Mouse (Mus musculus): ENCODE measurements around the gene Xrcc1. TPM values are rescaled to one million over a fixed set of nuclear protein-coding genes. Genes with fewer than 3 reads are reported as not detected.
A peak's percentile ranks its signal among the peaks of the same experiment; 100 is the strongest.

The Xrcc1 gene
- polyA plus RNA-seq, 1 experiment from 2014 or later, result 37.0 TPM

GRCm38 (mm10) chr7:24592781-24593180 lies 46.7 kb downstream of the Xrcc1 start:
- ATAC-seq (no peak), DNase-seq (ENCODE audit: low spot score) (no peak)
- WGBS, result 76% methylated on average over 6 of the region's 6 CpGs
- H3K4me3 ChIP-seq (ENCODE audit: low read depth, low read length), result no peak overlapping the region
- H3K4me2 ChIP-seq (replicated peaks; ENCODE audit: low read depth, low read length), result no peak overlapping the region
- H3K9me3 ChIP-seq (ENCODE audit: low read length), result no peaks in the 10 kb centered on the region
- H3K4me1 ChIP-seq (ENCODE audit: insufficient read depth, low read depth, low read length), result no peaks in the 10 kb centered on the region
- H3K27me3 ChIP-seq (replicated peaks; ENCODE audit: insufficient read depth, low read length), result no peaks in the 10 kb centered on the region
- TF ChIP-seq CTCF (IDR thresholded peaks at IDR 0.05) (no peak), EP300 (IDR thresholded peaks at IDR 0.05) (no peak)
- no peaks in the 10 kb centered on the region for H3K36me3 ChIP-seq (ENCODE audit: insufficient read depth, low read length)
- no peak overlapping the region for H3K27ac ChIP-seq (ENCODE audit: low read length)
- no peak overlapping the region for H3K9ac ChIP-seq (replicated peaks; ENCODE audit: low read depth)

DNA sequence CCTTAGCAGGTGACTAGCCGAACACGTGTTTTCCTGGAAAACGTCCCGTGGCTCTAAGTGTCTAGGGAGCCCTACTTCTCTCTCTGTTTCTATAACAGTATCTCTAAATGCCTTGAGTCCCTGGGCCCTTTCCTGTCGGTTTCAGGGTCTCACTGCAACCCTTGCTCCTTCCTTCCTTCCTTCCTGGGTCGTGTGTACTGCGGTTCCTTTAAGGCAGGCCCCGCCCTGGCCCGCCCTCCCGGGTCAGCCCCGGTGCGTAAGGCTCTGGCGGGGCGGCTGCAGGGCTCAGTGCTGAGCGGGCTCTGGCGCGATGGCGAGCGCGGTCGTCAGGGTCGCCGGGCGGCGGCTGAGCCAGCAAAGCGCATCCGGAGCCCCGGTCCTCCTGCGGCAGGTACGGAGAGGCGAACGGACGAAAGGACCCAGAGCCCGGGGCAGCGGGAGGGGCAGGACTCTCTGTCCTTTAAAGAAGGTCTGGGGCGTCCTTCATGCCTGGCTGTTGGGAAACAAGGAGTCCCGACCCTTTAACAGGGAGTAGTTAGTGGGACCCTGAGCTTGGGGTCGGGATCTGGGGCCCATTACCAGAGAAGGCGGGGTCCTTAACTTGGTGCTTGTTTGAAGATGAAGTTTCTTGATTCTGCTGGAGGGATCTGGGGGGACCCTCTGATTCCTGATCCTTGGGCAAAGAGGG lies 47.7 kb downstream of the Xrcc1 start:
- DNase-seq (ENCODE audit: low spot score) (peak; percentile 77), ATAC-seq (peak; percentile 94)

DNA sequence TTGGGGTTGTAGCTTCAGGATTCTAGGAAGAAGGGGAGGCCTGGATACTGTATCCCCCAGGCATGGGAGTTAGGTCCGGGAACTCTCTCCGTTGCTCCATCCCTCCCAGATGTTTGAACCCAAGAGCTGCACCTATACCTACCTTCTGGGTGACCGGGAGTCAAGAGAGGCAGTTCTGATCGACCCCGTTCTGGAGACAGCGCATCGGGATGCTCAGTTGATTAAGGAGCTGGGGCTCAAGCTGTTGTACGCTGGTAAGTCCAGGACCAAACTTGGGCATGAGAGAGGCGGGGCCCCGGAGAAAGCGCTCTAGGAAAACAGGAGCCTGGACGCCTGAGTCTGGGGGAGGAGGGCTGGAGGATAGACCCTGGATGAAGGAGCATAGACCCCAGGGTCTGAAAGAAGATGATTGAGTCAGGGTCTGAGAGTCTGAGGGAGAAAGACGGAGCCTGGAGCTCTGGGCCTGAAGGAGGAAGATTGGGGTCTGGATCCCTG lies 48.3 kb downstream of the Xrcc1 start:
- TF ChIP-seq EP300 (IDR thresholded peaks at IDR 0.05), result no peak
- TF ChIP-seq CTCF (IDR thresholded peaks at IDR 0.05), result no peak
- Histone ChIP-seq H3K4me1 (ENCODE audit: insufficient read depth, low read depth, low read length) (no peaks in the 10 kb centered on the region), H3K27me3 (replicated peaks; ENCODE audit: insufficient read depth, low read length) (no peaks in the 10 kb centered on the region), H3K4me2 (replicated peaks; ENCODE audit: low read depth, low read length) (peak overlapping the region; percentile 87), H3K36me3 (ENCODE audit: insufficient read depth, low read length) (no peaks in the 10 kb centered on the region), H3K9me3 (ENCODE audit: low read length) (no peaks in the 10 kb centered on the region), H3K4me3 (ENCODE audit: low read depth, low read length) (peak overlapping the region; percentile 64), H3K9ac (replicated peaks; ENCODE audit: low read depth) (peak overlapping the region; percentile 48), H3K27ac (ENCODE audit: low read length) (no peak overlapping the region)
- 6% methylated on average over 13 of the region's 13 CpGs for WGBS
- no peak for DNase-seq (ENCODE audit: low spot score)
- ATAC-seq, result 0 out of 2 replicates have a peak, but pooled peaks have one; percentile 17

More for the DNA sequence above, 47.7 kb downstream of the Xrcc1 start:
- H3K4me2 ChIP-seq (replicated peaks; ENCODE audit: low read depth, low read length), result peak overlapping the region; percentile 87
- peak overlapping the region; percentile 48 for H3K9ac ChIP-seq (replicated peaks; ENCODE audit: low read depth)
- TF ChIP-seq EP300 (IDR thresholded peaks at IDR 0.05), result no peak
- TF ChIP-seq CTCF (IDR thresholded peaks at IDR 0.05), result no peak
- no peaks in the 10 kb centered on the region for H3K9me3 ChIP-seq (ENCODE audit: low read length)
- no peak overlapping the region for H3K27ac ChIP-seq (ENCODE audit: low read length)
- WGBS, result 2% methylated on average over 38 of the region's 39 CpGs
- H3K27me3 ChIP-seq (replicated peaks; ENCODE audit: insufficient read depth, low read length), result no peaks in the 10 kb centered on the region
- peak overlapping the region; percentile 64 for H3K4me3 ChIP-seq (ENCODE audit: low read depth, low read length)
- no peaks in the 10 kb centered on the region for H3K4me1 ChIP-seq (ENCODE audit: insufficient read depth, low read depth, low read length)
- no peaks in the 10 kb centered on the region for H3K36me3 ChIP-seq (ENCODE audit: insufficient read depth, low read length)

- Histone ChIP-seq H3K4me3 (ENCODE audit: low read depth, low read length) (no peak overlapping the region), H3K27ac (ENCODE audit: low read length) (no peak overlapping the region), H3K9ac (replicated peaks; ENCODE audit: low read depth) (no peak overlapping the region), H3K4me2 (replicated peaks; ENCODE audit: low read depth, low read length) (no peak overlapping the region), H3K4me1 (ENCODE audit: insufficient read depth, low read depth, low read length) (no peaks in the 10 kb centered on the region), H3K27me3 (replicated peaks; ENCODE audit: insufficient read depth, low read length) (no peaks in the 10 kb centered on the region), H3K36me3 (ENCODE audit: insufficient read depth, low read length) (no peaks in the 10 kb centered on the region), H3K9me3 (ENCODE audit: low read length) (no peaks in the 10 kb centered on the region)
- WGBS, result 75% methylated on average over 2 of the region's 2 CpGs
- no peak for DNase-seq (ENCODE audit: low spot score)
- TF ChIP-seq CTCF (IDR thresholded peaks at IDR 0.05) (no peak), EP300 (IDR thresholded peaks at IDR 0.05) (no peak)
- ATAC-seq, result no peak
These were observed 49.4 kb downstream of the Xrcc1 start for GRCm38 (mm10) chr7:24595464-24595863.

DNA sequence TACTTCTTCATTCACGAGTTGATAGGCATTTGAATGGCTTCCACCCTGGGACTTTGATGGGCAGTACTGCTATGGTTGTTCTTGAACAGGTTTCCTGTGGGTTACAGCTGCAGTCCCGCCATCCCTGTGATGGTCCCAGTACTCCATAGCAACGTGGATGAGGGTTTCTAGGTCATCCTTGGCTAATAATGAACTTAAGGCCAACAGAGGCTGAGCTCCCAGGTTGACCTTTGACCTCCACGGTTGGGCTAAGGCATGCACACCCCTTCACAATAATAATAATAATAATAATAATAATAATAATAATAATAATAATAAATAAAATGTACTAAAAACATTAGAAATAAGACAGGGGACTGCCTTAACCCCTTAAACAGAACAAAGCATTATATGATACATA lies 52.0 kb downstream of the Xrcc1 start:
- no peak for TF ChIP-seq CTCF (IDR thresholded peaks at IDR 0.05)
- no peak for TF ChIP-seq EP300 (IDR thresholded peaks at IDR 0.05)
- Histone ChIP-seq H3K9me3 (ENCODE audit: low read length) (no peaks in the 10 kb centered on the region), H3K27ac (ENCODE audit: low read length) (no peak overlapping the region), H3K4me1 (ENCODE audit: insufficient read depth, low read depth, low read length) (no peaks in the 10 kb centered on the region), H3K9ac (replicated peaks; ENCODE audit: low read depth) (no peak overlapping the region), H3K4me3 (ENCODE audit: low read depth, low read length) (no peak overlapping the region), H3K4me2 (replicated peaks; ENCODE audit: low read depth, low read length) (no peak overlapping the region), H3K27me3 (replicated peaks; ENCODE audit: insufficient read depth, low read length) (no peaks in the 10 kb centered on the region), H3K36me3 (ENCODE audit: insufficient read depth, low read length) (no peaks in the 10 kb centered on the region)
- no peak for DNase-seq (ENCODE audit: low spot score)
- no peak for ATAC-seq
- 62% methylated on average over 4 of the region's 4 CpGs for WGBS

DNA sequence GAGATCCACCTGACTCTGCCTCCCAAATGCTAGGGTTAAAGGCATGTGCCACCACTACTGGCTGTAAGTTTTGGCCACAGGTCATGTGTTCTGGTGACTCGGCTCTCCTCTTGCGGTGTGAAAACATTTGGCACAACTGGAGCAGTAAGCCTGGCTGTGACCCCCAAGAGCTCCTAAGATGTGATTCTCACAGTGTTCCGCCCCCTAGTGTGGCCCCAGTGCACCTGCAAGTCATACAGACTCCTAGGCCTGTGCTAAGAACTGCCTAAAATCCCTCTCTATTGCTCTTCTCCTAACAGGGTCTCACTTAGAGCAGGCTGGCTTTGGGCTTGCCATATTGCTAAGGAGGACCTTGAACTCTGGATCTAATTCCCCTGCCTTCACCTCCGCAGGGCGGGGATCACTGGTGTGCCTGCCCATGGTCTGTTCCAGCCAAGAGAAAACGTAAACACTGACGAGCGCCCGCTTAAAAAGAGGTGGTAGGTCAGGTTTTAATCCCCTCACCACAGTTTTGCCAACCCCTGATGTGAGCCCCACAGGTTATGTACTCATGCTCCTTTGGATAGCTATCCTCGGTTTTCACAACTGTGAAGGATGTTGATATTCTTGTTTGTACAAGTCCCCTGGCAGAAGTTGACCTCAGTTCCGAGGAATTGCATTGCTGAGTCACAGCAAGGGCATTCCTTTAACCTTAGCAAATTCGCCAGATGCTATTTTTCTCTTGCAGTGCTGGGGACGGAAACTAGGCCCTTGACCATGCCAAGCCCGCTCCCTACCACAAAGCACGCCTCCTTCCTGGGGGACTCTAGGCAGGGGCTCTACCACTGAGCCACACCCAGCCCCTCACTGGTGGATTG lies 53.4 kb downstream of the Xrcc1 start:
- H3K9me3 ChIP-seq (ENCODE audit: low read length), result no peaks in the 10 kb centered on the region
- H3K9ac ChIP-seq (replicated peaks; ENCODE audit: low read depth), result no peak overlapping the region
- no peaks in the 10 kb centered on the region for H3K36me3 ChIP-seq (ENCODE audit: insufficient read depth, low read length)
- WGBS, result 57% methylated on average over 15 of the region's 15 CpGs
- TF ChIP-seq CTCF (IDR thresholded peaks at IDR 0.05) (peak; percentile 45), EP300 (IDR thresholded peaks at IDR 0.05) (no peak)
- H3K4me2 ChIP-seq (replicated peaks; ENCODE audit: low read depth, low read length), result no peak overlapping the region
- peak; percentile 19; the same call in 1 of the 2 replicates for ATAC-seq
- no peaks in the 10 kb centered on the region for H3K27me3 ChIP-seq (replicated peaks; ENCODE audit: insufficient read depth, low read length)
- DNase-seq (ENCODE audit: low spot score), result peak; percentile 21
- no peak overlapping the region for H3K4me3 ChIP-seq (ENCODE audit: low read depth, low read length)
- no peak overlapping the region for H3K27ac ChIP-seq (ENCODE audit: low read length)
- H3K4me1 ChIP-seq (ENCODE audit: insufficient read depth, low read depth, low read length), result no peaks in the 10 kb centered on the region
